Mouse (Mus musculus) heart, adult 2 months (tissue): ENCODE results near the gene Cpsf3. TPM values are rescaled to one million over a fixed set of nuclear protein-coding genes. Genes with fewer than 3 reads are reported as not detected.

Source experiments
- DNase-seq, 2 experiments: peaks; one replicate each; pipeline ENCODE4 v3.0.0; 2021
- H3K27ac ChIP-seq: fragments of 200-600 bp; 2 replicates; pipeline ENCODE4 v1.8.1; 2022
- H3K27me3 ChIP-seq: fragments of 200-500 bp; 2 replicates; pipeline ENCODE4 v1.6.1; 2012; ENCODE audit warnings: mild to moderate bottlenecking, low read length, inconsistent platforms, mixed read lengths; ENCODE audit not compliant: control insufficient read depth, insufficient read depth
- H3K36me3 ChIP-seq: fragments of 200-500 bp; 2 replicates; pipeline ENCODE4 v1.6.1; 2012; ENCODE audit warnings: low read length, inconsistent platforms; ENCODE audit not compliant: control insufficient read depth, insufficient read depth
- H3K4me1 ChIP-seq: fragments of 200-500 bp; 2 replicates; pipeline ENCODE4 v1.6.1; 2011; ENCODE audit warnings: low read length; ENCODE audit not compliant: control insufficient read depth, insufficient read depth
- H3K4me3 ChIP-seq: fragments of 200-600 bp; 2 replicates; pipeline ENCODE4 v1.8.1; 2022
- H3K79me2 ChIP-seq: fragments of 200-500 bp; replicated peaks from 2 replicates; pipeline ENCODE4 v1.6.1; 2012; ENCODE audit warnings: mild to moderate bottlenecking, inconsistent platforms, low read length, moderate library complexity, mixed read lengths; ENCODE audit not compliant: control insufficient read depth, insufficient read depth
- H3K9ac ChIP-seq: fragments of 200-500 bp; 2 replicates; pipeline ENCODE4 v1.6.1; 2012; ENCODE audit warnings: low read depth, mild to moderate bottlenecking, control low read depth, inconsistent platforms, low read length, mixed read lengths
- CTCF ChIP-seq: fragments of 200-600 bp; IDR thresholded peaks from 2 replicates; pipeline ENCODE4 v1.8.1; 2022; ENCODE audit warnings: antibody characterized with exemption, mild to moderate bottlenecking, moderate library complexity
- EP300 ChIP-seq: fragments of 200-500 bp; IDR thresholded peaks from 2 replicates; pipeline ENCODE4 v1.6.1; 2011; ENCODE audit warnings: low read depth, low read length, control low read depth; ENCODE audit not compliant: insufficient read depth
- POLR2A ChIP-seq: fragments of 200-500 bp; IDR thresholded peaks from 2 replicates; pipeline ENCODE4 v1.6.1; 2011; ENCODE audit warnings: mild to moderate bottlenecking, low read depth, low read length, control low read depth; ENCODE audit not compliant: insufficient read depth
- WGBS: fragments of 180-500 bp; shearing (Covaris S2); methylation state at CpG from one replicate; pipeline ENCODE4 v1.1.7; 2018; 5-methylcytosine and 5-hydroxymethylcytosine counted together
- intact Hi-C: fragments of 180-260 bp; cut with DNase I; formaldehyde crosslinking; loops from one replicate; pipeline ENCODE4 v1.15.1; 2025
- long read RNA-seq: library from polyadenylated mRNA; stranded (forward); transcript quantifications from one replicate; pipeline ENCODE4 v2.0.0, GENCODE M21; 2021
- polyA plus RNA-seq: library from polyadenylated mRNA; depleted of rRNA; stranded (reverse); fragments of >200 nt; gene quantifications from 2 replicates; pipeline ENCODE4 v1.2.3, GENCODE M21; 2012; rRNA removed
- total RNA-seq, 2 experiments: library from RNA; stranded (reverse); gene quantifications; 2 replicates each; pipeline ENCODE4 v1.2.3; 2021

Gene Cpsf3
- total RNA-seq (10 to 100 TPM; 32.5 to 39.0 TPM), polyA plus RNA-seq (19.3 and 30.8 TPM in 2 replicates)
- long read RNA-seq, transcript Cpsf3-201 (18 exons, 2,499 nt) = major isoform, 34 of 39 reads
- long read RNA-seq, partial matches to known transcripts = 2 of 39 reads
- long read RNA-seq, other reads (novel, unspliced or antisense) = 3 of 39 reads

DNA sequence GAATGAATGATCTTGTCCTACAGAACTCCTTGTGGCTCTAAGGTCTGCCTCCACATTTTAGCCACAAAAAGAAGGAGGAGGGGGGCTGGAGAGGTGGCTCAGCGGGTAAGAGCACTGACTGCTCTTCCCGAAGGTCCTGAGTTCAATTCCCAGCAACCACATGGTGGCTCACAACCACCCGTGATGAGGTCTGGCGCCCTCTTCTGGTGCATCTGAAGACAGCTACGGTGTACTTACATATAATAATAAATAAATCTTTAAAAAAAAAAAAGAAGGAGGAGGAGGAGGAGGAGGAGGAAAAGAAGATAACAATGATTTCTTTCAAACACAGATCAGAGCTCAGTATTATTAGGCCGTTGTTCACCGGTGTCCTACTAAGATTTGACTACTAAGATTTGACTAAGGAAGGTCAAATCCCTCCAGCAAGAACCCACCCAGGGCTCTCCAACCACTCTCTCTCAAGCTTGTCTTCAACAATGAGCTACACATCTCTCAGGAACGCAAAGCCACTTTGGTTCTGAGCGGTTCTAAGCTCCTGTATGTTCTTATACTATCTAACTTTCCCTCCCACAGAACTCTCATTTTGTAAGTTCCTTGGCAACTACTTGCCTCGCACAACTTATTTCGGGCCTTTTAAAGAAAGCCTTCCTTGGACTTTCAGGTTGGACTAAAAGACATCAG lies at the start of gene Cpsf3:
Gene Cpsf3, plus strand, starts transcription at position 631 of the 681 bp plus-strand sequence.
- intact Hi-C loops = loop anchor here (1.0 kb wide), 1 partner anchor 18 kb away; no protein-coding TSS in a partner anchor

GRCm38 (mm10) chr12:21241965-21242364 lies 43.2 kb upstream of the Cpsf3 start:
- 91% methylated on average over 3 of the region's 3 CpGs for WGBS
- H3K4me1 ChIP-seq = no peaks in the 10 kb centered on the region
- no peak overlapping the region for H3K27ac ChIP-seq
- TF ChIP-seq POLR2A = no peak
- TF ChIP-seq CTCF = no peak
- H3K36me3 ChIP-seq = no peaks in the 10 kb centered on the region
- intact Hi-C loops = no loop called here
- H3K27me3 ChIP-seq = no peaks in the 10 kb centered on the region
- no peaks in the 10 kb centered on the region for H3K79me2 ChIP-seq
- no peak overlapping the region for H3K4me3 ChIP-seq
- H3K9ac ChIP-seq = no peak overlapping the region
- no peak for DNase-seq

More for the DNA sequence above, at the start of gene Cpsf3:
- 46% methylated on average over 11 of the region's 11 CpGs for WGBS
- Histone ChIP-seq H3K27me3 (no peaks in the 10 kb centered on the region), H3K27ac (peak within 1 kb of the TSS; percentile 85), H3K79me2 (peaks cover 2% of the 10 kb centered on the region; the same call in 1 of the 2 replicates), H3K4me3 (peak within 1 kb of the TSS; percentile 95), H3K9ac (peak within 1 kb of the TSS; percentile 92), H3K4me1 (peaks cover 6% of the 10 kb centered on the region), H3K36me3 (0 out of 2 replicates have a peak, but pooled peaks cover 2% of the 10 kb centered on the region)
- TF ChIP-seq EP300 (no peak), CTCF (0 out of 2 replicates have a peak, but pooled peaks have one; percentile 17), POLR2A (no peak)
- DNase-seq = no peak

DNA sequence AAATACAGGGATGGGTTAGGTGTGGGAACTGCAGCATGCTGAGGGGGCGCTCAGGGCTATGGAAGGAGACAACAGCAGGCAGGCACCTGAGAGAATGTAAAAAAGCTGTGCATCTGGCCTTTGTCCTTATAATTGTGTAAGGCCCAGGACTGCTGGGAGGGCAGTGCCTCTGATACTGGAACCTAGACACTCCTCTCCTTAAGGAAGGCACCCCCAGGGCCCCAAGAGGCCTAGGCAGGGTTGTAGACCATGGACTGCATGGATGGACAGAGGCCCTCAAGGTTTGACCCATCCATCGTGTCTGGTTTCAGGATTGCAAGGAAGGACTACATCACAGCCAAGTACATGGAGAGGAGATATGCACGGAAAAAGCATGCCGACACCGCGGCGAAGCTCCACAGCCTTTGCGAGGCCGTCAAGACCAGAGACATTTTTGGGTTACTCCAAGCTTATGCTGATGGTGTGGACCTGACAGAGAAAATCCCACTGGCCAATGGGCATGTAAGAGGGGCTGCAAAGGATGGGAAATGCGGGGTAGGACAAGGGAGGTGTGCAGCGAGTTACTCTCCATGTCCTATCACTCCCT lies 40.7 kb upstream of the Cpsf3 start:
- WGBS = 95% methylated on average over 11 of the region's 11 CpGs
- Histone ChIP-seq H3K27me3 (no peaks in the 10 kb centered on the region), H3K36me3 (no peaks in the 10 kb centered on the region), H3K27ac (no peak overlapping the region), H3K4me3 (no peak overlapping the region), H3K4me1 (no peaks in the 10 kb centered on the region), H3K79me2 (no peaks in the 10 kb centered on the region), H3K9ac (no peak overlapping the region)
- TF ChIP-seq EP300 (no peak), CTCF (no peak), POLR2A (no peak)
- no peak for DNase-seq
- intact Hi-C loops = no loop called here

DNA sequence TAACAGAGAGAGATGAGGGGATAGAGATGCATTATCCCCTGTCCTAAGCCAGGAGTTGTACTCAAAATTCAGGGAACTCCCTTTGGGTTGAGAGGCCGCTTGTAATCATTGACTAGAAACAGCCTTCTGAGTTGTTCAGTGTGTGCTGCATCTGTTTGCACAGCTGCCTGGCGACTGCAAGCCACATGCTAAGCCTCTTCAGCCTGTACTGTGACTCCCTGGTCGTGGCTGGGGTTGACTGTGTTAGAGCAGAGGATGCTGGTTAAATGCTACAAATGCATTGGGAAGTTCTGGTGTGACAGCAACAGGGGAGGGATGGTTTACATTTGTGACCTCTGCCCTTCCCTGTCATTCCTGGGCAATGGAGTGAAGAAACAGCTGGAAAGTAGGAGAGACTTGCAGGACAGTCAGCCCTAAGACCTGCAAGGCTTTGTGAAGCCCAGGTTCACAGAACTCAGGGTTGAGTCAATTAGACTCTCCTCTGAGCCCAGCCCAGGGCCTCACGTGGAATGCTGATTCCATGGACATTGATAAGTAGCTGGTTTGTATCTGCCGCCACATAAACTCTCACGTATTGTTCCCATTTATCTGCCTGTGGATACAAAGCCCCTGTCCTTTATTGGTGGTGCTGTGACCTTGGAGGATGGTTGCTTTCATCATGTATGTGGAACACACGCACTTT lies 37.3 kb upstream of the Cpsf3 start:
- no peaks in the 10 kb centered on the region for H3K36me3 ChIP-seq
- H3K27me3 ChIP-seq = no peaks in the 10 kb centered on the region
- no peak for DNase-seq
- H3K79me2 ChIP-seq = no peaks in the 10 kb centered on the region
- intact Hi-C loops = no loop called here
- no peaks in the 10 kb centered on the region for H3K4me1 ChIP-seq
- H3K9ac ChIP-seq = no peak overlapping the region
- no peak overlapping the region for H3K4me3 ChIP-seq
- TF ChIP-seq EP300 (no peak), CTCF (no peak), POLR2A (no peak)
- WGBS = 80% methylated on average over 7 of the region's 7 CpGs
- no peak overlapping the region for H3K27ac ChIP-seq

- H3K27ac ChIP-seq = no peak overlapping the region
- no peak for DNase-seq
- intact Hi-C loops = loop anchor here (5.0 kb wide), 1 partner anchor 103 kb away; no protein-coding TSS in a partner anchor
- H3K4me3 ChIP-seq = no peak overlapping the region
- H3K36me3 ChIP-seq = peaks cover 7% of the 10 kb centered on the region
- H3K9ac ChIP-seq = no peak overlapping the region
- TF ChIP-seq EP300 (no peak), CTCF (peak; percentile 68)
- H3K79me2 ChIP-seq = no peaks in the 10 kb centered on the region
- 91% methylated on average over 6 of the region's 6 CpGs for WGBS
- peaks cover 13% of the 10 kb centered on the region for H3K4me1 ChIP-seq
- H3K27me3 ChIP-seq = no peaks in the 10 kb centered on the region
These were observed 24.5 kb upstream of the Cpsf3 start for GRCm38 (mm10) chr12:21260494-21261256.
